Mouse (Mus musculus) CH12.LX (cell line): ENCODE measurements around the gene Snrk. TPM values are rescaled to one million over a fixed set of nuclear protein-coding genes. Genes with fewer than 3 reads are reported as not detected.

Experiments used
- DNase-seq: peaks from one replicate; pipeline ENCODE4 v3.0.0-alpha.2; 2013; ENCODE audit errors: extremely low read depth
- H3K27ac ChIP-seq: 2 replicates; pipeline ENCODE4 v1.5.1; 2012; ENCODE audit warnings: low read depth, mild to moderate bottlenecking, control low read depth, moderate library complexity; ENCODE audit not compliant: insufficient read depth
- H3K27me3 ChIP-seq: replicated peaks from 2 replicates; pipeline ENCODE3; 2012; ENCODE audit warnings: inconsistent platforms
- H3K36me3 ChIP-seq, 2 experiments: replicated peaks in 1 of 2; 2 replicates each; pipeline versions ENCODE3 to v1.6.1; 2012; ENCODE audit warnings: inconsistent platforms in 1 of 2, low read length in 1 of 2, mild to moderate bottlenecking in 1 of 2, mixed read lengths in 1 of 2, moderate library complexity in 1 of 2; ENCODE audit not compliant: control insufficient read depth in 1 of 2, insufficient read depth in 1 of 2
- H3K4me1 ChIP-seq, 2 experiments: 2 replicates each; pipeline ENCODE4 v1.6.1; 2012; ENCODE audit warnings: inconsistent platforms in 1 of 2, moderate library complexity in 1 of 2; ENCODE audit not compliant: insufficient read depth in 2 of 2, control insufficient read depth in 1 of 2
- H3K4me2 ChIP-seq: 2 replicates; pipeline ENCODE4 v1.6.1; 2012; ENCODE audit warnings: low read depth, mild to moderate bottlenecking, control low read depth; ENCODE audit not compliant: poor library complexity, insufficient read depth, severe bottlenecking
- H3K4me3 ChIP-seq, 3 experiments: fragments of 150-350 bp in 1 of 3; sonication (generic) in 1 of 3; replicated peaks in 1 of 3; 2 replicates each; pipeline versions ENCODE3 to v1.5.1; 2011 to 2012; ENCODE audit warnings: low read depth in 2 of 3, low read length in 2 of 3, mild to moderate bottlenecking in 2 of 3, moderate library complexity in 2 of 3, control low read depth in 1 of 3, improper control_type of control experiment in 1 of 3, inconsistent platforms in 1 of 3, mixed read lengths in 1 of 3; ENCODE audit not compliant: poor library complexity in 1 of 3
- H3K79me2 ChIP-seq: replicated peaks from 2 replicates; pipeline ENCODE4 v1.6.1; 2012; ENCODE audit warnings: mild to moderate bottlenecking, moderate library complexity; ENCODE audit not compliant: control insufficient read depth, poor library complexity, insufficient read depth, severe bottlenecking; ENCODE audit errors: extremely low read depth
- H3K9ac ChIP-seq: 2 replicates; pipeline ENCODE4 v1.6.1; 2012; ENCODE audit warnings: low read depth, mild to moderate bottlenecking, control low read depth, moderate library complexity; ENCODE audit not compliant: insufficient read depth
- H3K9me3 ChIP-seq: replicated peaks from 2 replicates; pipeline ENCODE3; 2012; ENCODE audit warnings: low read length, inconsistent platforms, mixed read lengths
- BHLHE40 ChIP-seq: IDR thresholded peaks from 2 replicates; pipeline ENCODE4 v1.6.1; 2011; ENCODE audit warnings: mild to moderate bottlenecking, low read depth, low read length, improper control_type of control experiment
- CHD2 ChIP-seq: IDR thresholded peaks from 2 replicates; pipeline ENCODE4 v1.6.1; 2011; ENCODE audit warnings: low read length, improper control_type of control experiment
- ELF1 ChIP-seq: IDR thresholded peaks from 2 replicates; pipeline ENCODE4 v1.6.1; 2014; ENCODE audit warnings: low read depth, mild to moderate bottlenecking, inconsistent platforms, low read length, improper control_type of control experiment
- ETS1 ChIP-seq: conservative IDR thresholded peaks from 2 replicates; pipeline ENCODE4 v1.6.1; 2012; ENCODE audit warnings: low read depth, mild to moderate bottlenecking, inconsistent platforms, low read length, improper control_type of control experiment, moderate library complexity
- GABPA ChIP-seq: IDR thresholded peaks from 2 replicates; pipeline ENCODE4 v1.6.1; 2012; ENCODE audit warnings: low read depth, low read length, improper control_type of control experiment, inconsistent platforms; ENCODE audit not compliant: insufficient replicate concordance
- JUN ChIP-seq: IDR thresholded peaks from 2 replicates; pipeline ENCODE4 v1.6.1; 2011; ENCODE audit warnings: low read depth, mild to moderate bottlenecking, low read length, improper control_type of control experiment, moderate library complexity; ENCODE audit not compliant: insufficient read depth
- KAT2A ChIP-seq: IDR thresholded peaks from 2 replicates; pipeline ENCODE4 v1.6.1; 2012; ENCODE audit warnings: low read length, improper control_type of control experiment, inconsistent platforms; ENCODE audit not compliant: insufficient replicate concordance
- MAFK ChIP-seq: IDR thresholded peaks from 2 replicates; pipeline ENCODE4 v1.6.1; 2011; ENCODE audit warnings: low read length, improper control_type of control experiment; ENCODE audit not compliant: insufficient replicate concordance
- MEF2A ChIP-seq: IDR thresholded peaks from 2 replicates; pipeline ENCODE4 v1.6.1; 2014; ENCODE audit warnings: low read depth, mild to moderate bottlenecking, inconsistent platforms, low read length, improper control_type of control experiment, borderline replicate concordance
- NELFE ChIP-seq: IDR thresholded peaks from 2 replicates; pipeline ENCODE4 v1.6.1; 2011; ENCODE audit warnings: low read depth, low read length, improper control_type of control experiment
- PAX5 ChIP-seq: IDR thresholded peaks from 2 replicates; pipeline ENCODE4 v1.6.1; 2012; ENCODE audit warnings: low read length, inconsistent platforms, mixed read lengths
- POLR2A ChIP-seq: IDR thresholded peaks from 2 replicates; pipeline ENCODE4 v1.6.1; 2011; ENCODE audit warnings: low read depth, mild to moderate bottlenecking, improper control_type of control experiment, low read length
- POLR2AphosphoS2 ChIP-seq: IDR thresholded peaks from 2 replicates; pipeline ENCODE4 v1.6.1; 2011; ENCODE audit warnings: low read depth, low read length, improper control_type of control experiment
- RAD21 ChIP-seq: IDR thresholded peaks from 2 replicates; pipeline ENCODE4 v1.6.1; 2011; ENCODE audit warnings: low read depth, mild to moderate bottlenecking, low read length, improper control_type of control experiment, moderate library complexity
- RCOR1 ChIP-seq: conservative IDR thresholded peaks from 2 replicates; pipeline ENCODE4 v1.6.1; 2012; ENCODE audit warnings: low read depth, mild to moderate bottlenecking, inconsistent platforms, low read length, improper control_type of control experiment
- SMC3 ChIP-seq: IDR thresholded peaks from 2 replicates; pipeline ENCODE4 v1.6.1; 2011; ENCODE audit warnings: low read depth, low read length, improper control_type of control experiment
- UBTF ChIP-seq: IDR thresholded peaks from 2 replicates; pipeline ENCODE4 v1.6.1; 2012; ENCODE audit warnings: low read depth, mild to moderate bottlenecking, inconsistent platforms, low read length, improper control_type of control experiment, moderate library complexity
- USF1 ChIP-seq: IDR thresholded peaks from 2 replicates; pipeline ENCODE4 v1.6.1; 2014; ENCODE audit warnings: low read depth, mild to moderate bottlenecking, inconsistent platforms, low read length, improper control_type of control experiment
- ZC3H11A ChIP-seq: IDR thresholded peaks from 2 replicates; pipeline ENCODE4 v1.6.1; 2012; ENCODE audit warnings: low read depth, mild to moderate bottlenecking, inconsistent platforms, low read length, improper control_type of control experiment
- dilution Hi-C: fragments of 300-500 bp; cut with MboI; formaldehyde crosslinking; loops from 2 replicates; pipeline ENCODE4 v1.14.3; 2020; ENCODE audit warnings: low sequenced_read_pairs; ENCODE audit not compliant: extremely low pct_unique_long_range_greater_than_20kb, extremely low pct_ligation_motif_present
- in situ Hi-C: fragments of 300-500 bp; cut with MboI; formaldehyde crosslinking; loops from 3 replicates; pipeline ENCODE4 v1.14.3; 2019; ENCODE audit warnings: low sequenced_read_pairs, low pct_ligation_motif_present, low pct_unique_long_range_greater_than_20kb, mixed read lengths
- polyA plus RNA-seq: library from polyadenylated mRNA; unstranded; fragments of >175 nt; gene quantifications from 2 replicates; pipeline ENCODE4 v1.2.1, GENCODE M21; 2012; ENCODE audit warnings: low read depth; ENCODE audit not compliant: insufficient read length
- total RNA-seq, 2 experiments: library from RNA; depleted of rRNA; stranded (reverse); fragments of 300-350 nt in 1 of 2; fragments of >200 nt in 1 of 2; gene quantifications; 2 replicates each; pipeline ENCODE4 v1.2.3; 2012 to 2014

Gene Snrk
- total and polyA plus RNA-seq, 3 experiments = 6.1 to 13.1 (median 7.0) TPM

DNA sequence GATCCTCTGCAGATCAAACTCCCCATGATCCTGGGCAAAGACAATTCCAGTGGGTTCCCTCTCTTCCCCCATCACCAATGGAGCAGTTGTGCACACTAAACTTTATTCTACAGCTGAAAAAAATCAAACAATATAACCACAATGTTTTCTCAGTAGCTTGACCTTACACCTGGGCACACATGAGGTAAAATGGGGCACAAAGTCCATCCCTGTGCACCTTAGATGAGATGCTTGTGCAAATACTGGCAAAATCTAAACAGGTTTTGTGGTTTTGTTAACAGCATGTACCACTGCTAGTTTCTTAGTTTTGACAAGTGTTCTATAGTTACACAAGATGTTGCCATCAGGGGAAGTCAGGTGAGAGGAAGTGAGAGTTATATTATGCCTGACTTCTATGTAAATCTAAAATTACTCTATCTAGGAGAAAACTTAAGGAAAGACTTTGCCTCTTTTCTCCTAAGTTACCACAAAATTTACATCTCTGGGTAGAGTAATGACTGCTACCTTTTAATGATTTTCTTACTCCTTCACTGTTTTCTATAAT lies 16.4 kb upstream of the Snrk start (continued):
- TF ChIP-seq PAX5 (no peak), ETS1 (0 out of 2 replicates have a peak, but pooled peaks have one; percentile 15), MEF2A (no peak), NELFE (no peak), POLR2AphosphoS2 (no peak), USF1 (no peak)
- TF ChIP-seq, all 38 proteins: peak for 4

DNA sequence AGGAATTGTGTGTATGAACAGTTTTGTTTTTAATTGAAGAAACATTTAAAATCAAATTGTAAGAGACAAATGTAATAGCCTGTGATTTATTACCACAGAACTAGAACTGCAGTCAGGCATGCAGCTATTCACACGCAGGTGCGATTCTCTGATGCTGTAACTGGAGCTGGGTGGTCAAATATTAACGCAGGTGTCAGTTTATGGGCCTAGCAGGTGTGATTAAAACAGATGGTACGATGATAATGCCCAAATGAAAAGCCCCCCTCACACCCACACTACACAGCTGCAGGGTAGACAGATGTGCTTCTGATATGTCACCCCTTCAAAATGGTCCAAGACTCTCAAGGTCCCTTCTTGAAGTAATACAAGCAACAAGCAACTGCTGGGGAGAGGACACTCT lies 15.9 kb upstream of the Snrk start:
- Histone ChIP-seq H3K79me2 (no peaks in the 10 kb centered on the region), H3K9me3 (no peaks in the 10 kb centered on the region), H3K4me3 (no peak overlapping the region), H3K4me2 (no peak overlapping the region), H3K9ac (no peak overlapping the region), H3K4me1 (peaks cover 10 to 11% of the 10 kb centered on the region in 2 experiments), H3K27ac (no peak overlapping the region), H3K36me3 (no peaks in the 10 kb centered on the region), H3K27me3 (peaks cover 8% of the 10 kb centered on the region)
- in situ Hi-C loops (no loop called here), dilution Hi-C loops (no loop called here)
- TF ChIP-seq POLR2A = no peak
- TF ChIP-seq RAD21 = no peak
- TF ChIP-seq JUN = no peak
- no peak for TF ChIP-seq UBTF
- no peak for TF ChIP-seq BHLHE40
- no peak for TF ChIP-seq USF1
- TF ChIP-seq ETS1 = no peak
- TF ChIP-seq MAFK = no peak
- no peak for TF ChIP-seq SMC3
- no peak for TF ChIP-seq KAT2A
- no peak for TF ChIP-seq NELFE
- TF ChIP-seq RCOR1 = no peak
- no peak for TF ChIP-seq GABPA
- no peak for TF ChIP-seq ELF1
- no peak for TF ChIP-seq CHD2
- TF ChIP-seq ZC3H11A = no peak
- DNase-seq = peak; percentile 7
